Mouse (Mus musculus) kidney, adult 11 months (tissue): ENCODE data around the gene E2f4.

Experiments used
- DNase-seq: peaks from one replicate; pipeline ENCODE4 v3.0.0; 2022

E2f4 gene

GRCm38 (mm10) chr8:105269461-105269947, 28.0 kb upstream of the E2f4 start, which contains the start of gene Hsf4:
Hsf4 (plus strand) TSS chr8:105269801.
- DNase-seq = peak; percentile 72

- no peak for DNase-seq
Measured at GRCm38 (mm10) chr8:105270101-105270915, 27.2 kb upstream of the E2f4 start.

GRCm38 (mm10) chr8:105270916-105271186, 26.6 kb upstream of the E2f4 start:
- no peak for DNase-seq

GRCm38 (mm10) chr8:105275387-105275786, 22.1 kb upstream of the E2f4 start:
- peak; percentile 10 for DNase-seq

GRCm38 (mm10) chr8:105275840-105276239, 21.6 kb upstream of the E2f4 start, which contains the start of gene Nol3:
Nol3 (plus strand) TSS chr8:105276140.
- DNase-seq = no peak

GRCm38 (mm10) chr8:105276292-105277120, 21.0 kb upstream of the E2f4 start:
- peak; percentile 23 for DNase-seq

GRCm38 (mm10) chr8:105278911-105279334, 18.5 kb upstream of the E2f4 start:
- DNase-seq = peak; percentile 94

GRCm38 (mm10) chr8:105280567-105280966, 16.9 kb upstream of the E2f4 start:
- no peak for DNase-seq

GRCm38 (mm10) chr8:105281821-105282220, 15.6 kb upstream of the E2f4 start:
- DNase-seq = no peak

GRCm38 (mm10) chr8:105282239-105282638, 15.2 kb upstream of the E2f4 start:
- no peak for DNase-seq

- DNase-seq = peak; percentile 30
Measured at GRCm38 (mm10) chr8:105283074-105283473, 14.4 kb upstream of the E2f4 start.

GRCm38 (mm10) chr8:105285514-105285913, 11.9 kb upstream of the E2f4 start:
- DNase-seq = no peak

GRCm38 (mm10) chr8:105286907-105287306, 10.6 kb upstream of the E2f4 start:
- no peak for DNase-seq

GRCm38 (mm10) chr8:105288231-105288630, 9.2 kb upstream of the E2f4 start:
- DNase-seq = no peak

GRCm38 (mm10) chr8:105288958-105289732, 8.3 kb upstream of the E2f4 start:
- DNase-seq = peak; percentile 85

GRCm38 (mm10) chr8:105289805-105290460, 7.5 kb upstream of the E2f4 start, which contains the start of gene 4931428F04Rik:
4931428F04Rik (minus strand) TSS chr8:105289864.
- peak; percentile 27 for DNase-seq

- DNase-seq = peak; percentile 80
Measured at GRCm38 (mm10) chr8:105290554-105291314, 6.7 kb upstream of the E2f4 start.

GRCm38 (mm10) chr8:105291364-105291763, 6.1 kb upstream of the E2f4 start:
- DNase-seq = peak; percentile 12

GRCm38 (mm10) chr8:105291802-105292201, 5.7 kb upstream of the E2f4 start:
- DNase-seq = peak; percentile 4

- no peak for DNase-seq
Measured at GRCm38 (mm10) chr8:105292471-105292870, 5.0 kb upstream of the E2f4 start.

GRCm38 (mm10) chr8:105293405-105293804, 4.1 kb upstream of the E2f4 start:
- DNase-seq = peak; percentile 6
